Mouse (Mus musculus): Measurements from ENCODE around the gene Proca1. TPM values are rescaled to one million over a fixed set of nuclear protein-coding genes. Genes with fewer than 3 reads are reported as not detected.
"Not testable (repeated sequence)": the region's sequence is repeated elsewhere in the genome, so short reads cannot be mapped to it uniquely, and the experiment has no call there.

Gene Proca1
- polyA plus RNA-seq, 1 experiment from 2014 or later, result 2.9 TPM

- DNase-seq (ENCODE audit: low spot score), result no peak
- Histone ChIP-seq H3K9me3 (ENCODE audit: control insufficient read depth, low read length) (no peaks in the 10 kb centered on the region), H3K27me3 (ENCODE audit: control insufficient read depth, insufficient read depth, low read length) (no peaks in the 10 kb centered on the region), H3K4me3 (replicated peaks; ENCODE audit: low read length) (peak overlapping the region; percentile 79; the same call in 1 of the 2 replicates), H3K9ac (peak overlapping the region; percentile 52), H3K4me1 (replicated peaks; ENCODE audit: control insufficient read depth, insufficient read depth, low read length) (peaks cover 25% of the 10 kb centered on the region), H3K36me3 (replicated peaks; ENCODE audit: control insufficient read depth, insufficient read depth) (peaks cover 33% of the 10 kb centered on the region), H3K27ac (peak overlapping the region; percentile 96), H3K4me2 (replicated peaks) (peak overlapping the region; percentile 79)
- ATAC-seq (ENCODE audit: low FRiP score), result no peak
- WGBS, result 54% methylated on average over 10 of the region's 10 CpGs
Observed at GRCm38 (mm10) chr11:78183884-78184514, 9.2 kb upstream of the Proca1 start.

- not testable (repeated sequence) for DNase-seq (ENCODE audit: low spot score); H3K9ac ChIP-seq; H3K9me3 ChIP-seq (ENCODE audit: control insufficient read depth, low read length); H3K27ac ChIP-seq; H3K4me2 ChIP-seq (replicated peaks); ATAC-seq (ENCODE audit: low FRiP score); H3K4me3 ChIP-seq (replicated peaks; ENCODE audit: low read length); H3K27me3 ChIP-seq (ENCODE audit: control insufficient read depth, insufficient read depth, low read length)
- peaks cover 20% of the 10 kb centered on the region for H3K4me1 ChIP-seq (replicated peaks; ENCODE audit: control insufficient read depth, insufficient read depth, low read length)
- peaks cover 26% of the 10 kb centered on the region for H3K36me3 ChIP-seq (replicated peaks; ENCODE audit: control insufficient read depth, insufficient read depth)
- 97% methylated on average over 6 of the region's 6 CpGs for WGBS
Observed at GRCm38 (mm10) chr11:78184702-78185101, 8.5 kb upstream of the Proca1 start.

- peak within 1 kb of the TSS; percentile 60 for H3K4me2 ChIP-seq (replicated peaks)
- H3K4me3 ChIP-seq (replicated peaks; ENCODE audit: low read length), result peak within 1 kb of the TSS; percentile 73
- peak within 1 kb of the TSS; percentile 91 for H3K27ac ChIP-seq
- peaks cover 15% of the 10 kb centered on the region for H3K4me1 ChIP-seq (replicated peaks; ENCODE audit: control insufficient read depth, insufficient read depth, low read length)
- H3K36me3 ChIP-seq (replicated peaks; ENCODE audit: control insufficient read depth, insufficient read depth), result peaks cover 31% of the 10 kb centered on the region
- WGBS, result under 1% methylated on average over 77 of the region's 80 CpGs
- DNase-seq (ENCODE audit: low spot score), result peak; percentile 69
- H3K9ac ChIP-seq, result peak within 1 kb of the TSS; percentile 83
- H3K9me3 ChIP-seq (ENCODE audit: control insufficient read depth, low read length), result no peaks in the 10 kb centered on the region
- peak; percentile 70 for ATAC-seq (ENCODE audit: low FRiP score)
- H3K27me3 ChIP-seq (ENCODE audit: control insufficient read depth, insufficient read depth, low read length), result no peaks in the 10 kb centered on the region
Observed at GRCm38 (mm10) chr11:78188331-78189233, 4.6 kb upstream of the Proca1 start, which contains the start of gene Rab34. Rab34 (plus strand) TSS chr11:78188430.

DNA sequence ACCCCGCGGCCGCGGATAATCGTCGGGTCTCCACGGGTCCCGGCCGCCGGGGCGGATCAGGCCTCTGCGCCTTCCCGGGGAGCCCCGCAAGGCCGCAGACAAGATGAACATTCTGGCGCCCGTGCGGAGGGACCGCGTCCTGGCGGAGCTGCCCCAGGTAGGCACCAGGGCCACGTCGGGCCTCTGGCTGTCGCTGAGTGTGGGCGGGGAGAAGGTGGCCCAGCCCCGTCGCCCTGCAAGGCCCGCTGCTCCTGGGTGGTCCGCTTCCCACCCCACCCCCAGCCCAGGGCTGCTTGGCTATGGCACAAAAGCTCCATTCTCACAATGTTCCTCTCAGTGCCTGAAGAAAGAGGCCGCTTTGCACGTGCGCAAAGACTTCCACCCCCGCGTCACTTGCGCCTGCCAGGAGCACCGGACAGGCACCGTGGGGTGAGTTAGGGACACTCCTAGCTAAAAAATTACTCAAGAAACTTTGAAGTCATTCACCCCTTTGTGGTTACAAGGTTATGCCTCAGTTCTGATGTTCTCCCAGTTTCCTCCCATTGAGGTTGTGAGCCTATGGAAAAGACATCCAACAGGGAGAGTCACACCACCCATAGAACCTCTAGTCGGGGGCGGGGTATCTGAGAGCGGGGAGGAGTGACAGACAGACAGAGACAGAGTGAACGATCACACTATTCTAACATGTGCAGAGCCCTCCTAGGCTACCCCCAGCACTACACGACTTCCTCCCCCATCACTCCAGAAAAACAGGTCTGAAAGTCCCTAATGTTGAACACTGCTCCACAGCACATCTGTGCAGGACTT, 3.8 kb upstream of the Proca1 start:
- peak overlapping the region; percentile 83 for H3K9ac ChIP-seq
- ATAC-seq (ENCODE audit: low FRiP score) (peak; percentile 73), DNase-seq (ENCODE audit: low spot score) (peak; percentile 76)
- H3K27ac ChIP-seq, result peak overlapping the region; percentile 91
- H3K4me2 ChIP-seq (replicated peaks), result peak overlapping the region; percentile 60
- peak overlapping the region; percentile 73 for H3K4me3 ChIP-seq (replicated peaks; ENCODE audit: low read length)
- H3K4me1 ChIP-seq (replicated peaks; ENCODE audit: control insufficient read depth, insufficient read depth, low read length), result peaks cover 8% of the 10 kb centered on the region
- peaks cover 36% of the 10 kb centered on the region for H3K36me3 ChIP-seq (replicated peaks; ENCODE audit: control insufficient read depth, insufficient read depth)
- under 1% methylated on average over 42 of the region's 42 CpGs for WGBS
- H3K9me3 ChIP-seq (ENCODE audit: control insufficient read depth, low read length), result no peaks in the 10 kb centered on the region
- H3K27me3 ChIP-seq (ENCODE audit: control insufficient read depth, insufficient read depth, low read length), result no peaks in the 10 kb centered on the region

DNA sequence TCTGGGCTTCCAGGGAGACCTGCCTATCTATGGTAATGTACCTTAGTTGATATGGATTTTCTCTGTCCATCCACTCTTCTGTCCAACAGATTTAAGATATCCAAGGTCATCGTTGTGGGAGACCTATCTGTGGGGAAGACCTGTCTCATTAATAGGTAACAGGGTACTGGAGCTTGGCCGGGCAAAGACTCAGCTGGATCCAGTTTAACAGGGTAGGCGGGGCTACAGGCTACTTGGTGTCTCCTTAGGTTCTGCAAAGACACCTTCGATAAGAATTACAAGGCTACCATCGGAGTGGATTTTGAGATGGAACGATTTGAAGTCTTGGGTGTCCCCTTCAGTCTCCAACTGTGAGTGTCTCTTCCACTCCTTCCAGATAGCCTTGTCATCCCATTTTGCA, 3.2 kb upstream of the Proca1 start:
- Histone ChIP-seq H3K27ac (peak overlapping the region; percentile 91), H3K9ac (peak overlapping the region; percentile 83; the same call in 1 of the 2 replicates), H3K9me3 (ENCODE audit: control insufficient read depth, low read length) (no peaks in the 10 kb centered on the region), H3K4me3 (replicated peaks; ENCODE audit: low read length) (peak overlapping the region; percentile 73; the same call in 1 of the 2 replicates), H3K27me3 (ENCODE audit: control insufficient read depth, insufficient read depth, low read length) (no peaks in the 10 kb centered on the region), H3K36me3 (replicated peaks; ENCODE audit: control insufficient read depth, insufficient read depth) (peaks cover 36% of the 10 kb centered on the region), H3K4me1 (replicated peaks; ENCODE audit: control insufficient read depth, insufficient read depth, low read length) (peaks cover 10% of the 10 kb centered on the region), H3K4me2 (replicated peaks) (peak overlapping the region; percentile 60)
- ATAC-seq (ENCODE audit: low FRiP score) (no peak), DNase-seq (ENCODE audit: low spot score) (no peak)
- WGBS, result 74% methylated on average over 6 of the region's 6 CpGs

GRCm38 (mm10) chr11:78194411-78195100, 1.4 kb downstream of the Proca1 start:
- ATAC-seq (ENCODE audit: low FRiP score), result peak; percentile 45; the same call in 1 of the 2 replicates
- DNase-seq (ENCODE audit: low spot score), result no peak
- H3K9me3 ChIP-seq (ENCODE audit: control insufficient read depth, low read length), result no peaks in the 10 kb centered on the region
- H3K4me2 ChIP-seq (replicated peaks), result peak overlapping the region; percentile 43
- H3K36me3 ChIP-seq (replicated peaks; ENCODE audit: control insufficient read depth, insufficient read depth), result peaks cover 36% of the 10 kb centered on the region
- peak overlapping the region; percentile 18 for H3K4me3 ChIP-seq (replicated peaks; ENCODE audit: low read length)
- WGBS, result 4% methylated on average over 30 of the region's 30 CpGs
- H3K9ac ChIP-seq, result no peak overlapping the region
- peaks cover 10% of the 10 kb centered on the region for H3K4me1 ChIP-seq (replicated peaks; ENCODE audit: control insufficient read depth, insufficient read depth, low read length)
- no peak overlapping the region for H3K27ac ChIP-seq
- H3K27me3 ChIP-seq (ENCODE audit: control insufficient read depth, insufficient read depth, low read length), result no peaks in the 10 kb centered on the region

DNA sequence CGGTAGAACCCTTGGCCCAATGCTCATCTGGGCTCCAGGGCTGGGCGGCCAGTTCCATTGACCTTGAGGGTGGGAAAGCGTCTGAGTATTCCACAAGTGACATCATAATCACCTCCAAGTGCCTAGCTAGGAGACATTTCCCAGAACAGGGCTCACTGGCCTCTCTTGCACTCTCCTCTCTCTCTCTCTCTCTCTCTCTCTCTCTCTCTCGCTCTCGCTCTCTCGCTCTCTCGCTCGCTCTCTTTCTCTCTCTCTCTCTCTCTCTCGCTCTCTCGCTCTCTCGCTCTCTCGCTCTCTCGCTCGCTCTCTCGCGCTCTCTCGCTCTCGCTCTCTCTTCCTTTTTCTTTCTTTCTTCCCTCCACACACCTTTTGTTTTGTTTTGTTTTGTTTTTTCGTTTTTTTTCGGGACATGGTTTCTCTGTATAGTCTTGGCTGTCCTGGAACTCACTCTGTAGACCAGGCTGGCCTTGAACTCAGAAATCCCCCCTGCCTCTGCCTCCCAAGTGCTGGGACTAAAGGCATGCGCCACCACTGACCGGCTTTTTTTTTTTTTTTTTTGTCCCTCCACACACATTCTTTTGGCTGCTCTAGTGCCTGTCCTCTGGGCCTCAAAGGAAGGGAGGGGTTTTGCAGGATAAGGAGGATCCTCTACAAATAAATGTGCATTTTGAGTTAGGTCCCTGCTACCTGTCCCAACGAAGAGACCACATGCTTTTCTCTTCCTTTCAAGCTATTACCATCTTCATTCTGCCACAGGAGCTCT, 2.1 kb downstream of the Proca1 start:
- H3K27me3 ChIP-seq (ENCODE audit: control insufficient read depth, insufficient read depth, low read length), result no peaks in the 10 kb centered on the region
- no peak overlapping the region for H3K9ac ChIP-seq
- no peaks in the 10 kb centered on the region for H3K9me3 ChIP-seq (ENCODE audit: control insufficient read depth, low read length)
- peaks cover 2% of the 10 kb centered on the region; the same call in 1 of the 2 replicates for H3K4me1 ChIP-seq (replicated peaks; ENCODE audit: control insufficient read depth, insufficient read depth, low read length)
- DNase-seq (ENCODE audit: low spot score), result no peak
- H3K4me2 ChIP-seq (replicated peaks), result peak overlapping the region; percentile 43
- H3K27ac ChIP-seq, result no peak overlapping the region
- H3K36me3 ChIP-seq (replicated peaks; ENCODE audit: control insufficient read depth, insufficient read depth), result peaks cover 34% of the 10 kb centered on the region
- no peak for ATAC-seq (ENCODE audit: low FRiP score)
- 65% methylated on average over 23 of the region's 23 CpGs for WGBS
- H3K4me3 ChIP-seq (replicated peaks; ENCODE audit: low read length), result peak overlapping the region; percentile 18

DNA sequence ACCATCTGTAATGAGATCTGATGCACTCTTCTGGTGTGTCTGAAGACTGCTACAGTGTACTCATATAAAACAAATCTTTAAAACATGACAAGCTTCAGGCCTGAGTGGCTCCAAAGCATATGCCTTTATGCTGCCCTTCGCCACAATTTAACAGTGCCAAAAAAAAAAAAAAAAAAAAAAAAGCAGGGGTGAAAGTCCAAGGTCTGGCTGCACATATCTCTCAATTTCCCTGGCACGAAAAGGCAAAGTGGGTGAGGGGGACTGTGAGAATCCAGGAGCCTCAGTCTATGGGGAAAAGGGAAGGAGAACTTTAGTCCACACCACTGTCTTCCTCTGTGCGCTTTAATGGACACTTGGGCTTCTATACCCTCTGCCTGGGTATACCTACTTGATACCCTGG, 9.2 kb downstream of the Proca1 start:
- Histone ChIP-seq H3K27ac (no peak overlapping the region), H3K9me3 (ENCODE audit: control insufficient read depth, low read length) (no peaks in the 10 kb centered on the region), H3K4me1 (replicated peaks; ENCODE audit: control insufficient read depth, insufficient read depth, low read length) (no peaks in the 10 kb centered on the region), H3K27me3 (ENCODE audit: control insufficient read depth, insufficient read depth, low read length) (no peaks in the 10 kb centered on the region), H3K4me2 (replicated peaks) (no peak overlapping the region), H3K9ac (no peak overlapping the region), H3K36me3 (replicated peaks; ENCODE audit: control insufficient read depth, insufficient read depth) (peaks cover 38% of the 10 kb centered on the region), H3K4me3 (replicated peaks; ENCODE audit: low read length) (no peak overlapping the region)
- no peak for ATAC-seq (ENCODE audit: low FRiP score)
- DNase-seq (ENCODE audit: low spot score), result no peak
- 92% methylated on average over 3 of the region's 3 CpGs for WGBS
